Mouse (Mus musculus): ENCODE data around the gene AU022751. TPM values are rescaled to one million over a fixed set of nuclear protein-coding genes. Genes with fewer than 3 reads are reported as not detected.

The AU022751 gene
- polyA plus RNA-seq, 1 experiment from 2014 or later = not detected

Small RNA genes lying within 50 kb of the gene (microRNA-seq; reads per million reads assigned to microRNA genes)
- not detected for gene Gm27360 (ENCODE audit: borderline number of aligned reads)

Other genes with a start within 250 kb of the AU022751 start
- 9.4 and 10.9 TPM in 2 replicates for gene Nudt11, start 36.0 kb downstream of the AU022751 start, polyA plus RNA-seq (2014; fragmentation: Nextera tagmentation; extraction: Ambion mirVana)
- gene Nudt10, start 89.6 kb upstream of the AU022751 start, polyA plus RNA-seq (2014; fragmentation: Nextera tagmentation; extraction: Ambion mirVana) = 6.4 and 6.6 TPM in 2 replicates
- gene Bmp15, start 237.3 kb upstream of the AU022751 start, polyA plus RNA-seq (2014; fragmentation: Nextera tagmentation; extraction: Ambion mirVana) = 0.56 and 0.59 TPM in 2 replicates

Measured in heart, embryonic 11.5 days (tissue).